Comparison of ENCODE assay signal across 8 mouse cellular contexts in genomic region chr11:24305145-24305553, GRCm38 (mm10).
A peak's percentile ranks its signal among the peaks of the same experiment; 100 is the strongest.
DNase-seq lines count a peak whose midpoint lies in the region; ATAC-seq and TF ChIP-seq lines count a peak whose summit lies in the region.

No protein-coding gene starts in this region.

- 2% methylated on average over 17 of the region's 17 CpGs for WGBS in kidney, embryonic 14.5 days
- WGBS in forebrain, embryonic 10.5 days: under 1% methylated on average over 17 of the region's 17 CpGs
- WGBS in intestine, embryonic 16.5 days: 9% methylated on average over 17 of the region's 17 CpGs
- WGBS in midbrain, embryonic 13.5 days: 1% methylated on average over 17 of the region's 17 CpGs

- H3K27me3 ChIP-seq in kidney, embryonic 14.5 days (ENCODE audit: control insufficient read depth, insufficient read depth, low read length): peaks cover 5% of the 10 kb centered on the region
- H3K27me3 ChIP-seq in forebrain, embryonic 10.5 days (ENCODE audit: poor library complexity, severe bottlenecking): peaks cover 20% of the 10 kb centered on the region
- H3K27me3 ChIP-seq in intestine, embryonic 16.5 days (replicated peaks; ENCODE audit: control insufficient read depth, insufficient read depth, low read length): no peaks in the 10 kb centered on the region
- H3K27me3 ChIP-seq in midbrain, embryonic 13.5 days: peaks cover 5% of the 10 kb centered on the region; the same call in 1 of the 2 replicates

- H3K36me3 ChIP-seq in kidney, embryonic 14.5 days (ENCODE audit: control insufficient read depth, insufficient read depth, low read length): no peaks in the 10 kb centered on the region
- no peaks in the 10 kb centered on the region for H3K36me3 ChIP-seq in ES-E14 (ENCODE audit: control insufficient read depth, insufficient read depth, low read length, poor library complexity, severe bottlenecking)
- H3K36me3 ChIP-seq in forebrain, embryonic 10.5 days (replicated peaks): no peaks in the 10 kb centered on the region
- H3K36me3 ChIP-seq in intestine, embryonic 16.5 days (ENCODE audit: control insufficient read depth, insufficient read depth, low read length): no peaks in the 10 kb centered on the region
- no peaks in the 10 kb centered on the region for H3K36me3 ChIP-seq in midbrain, embryonic 13.5 days

- in situ Hi-C loops in ES-E14 (cut with MboI; ENCODE audit: low sequenced_read_pairs in 2 of 2, unreplicated experiment in 2 of 2): no loop called here

- intact Hi-C loops in gastrocnemius, postnatal 36 days (cut with DNase I): no loop called here

- H3K9ac ChIP-seq in kidney, embryonic 14.5 days (ENCODE audit: low read depth, low read length): peak overlapping the region; percentile 37; the same call in 1 of the 2 replicates
- no peak overlapping the region for H3K9ac ChIP-seq in ES-E14 (ENCODE audit: insufficient read depth, low read depth, low read length, poor library complexity, severe bottlenecking)
- no peak overlapping the region; the same call in 1 of the 2 replicates for H3K9ac ChIP-seq in intestine, embryonic 16.5 days (ENCODE audit: low read depth, low read length)
- H3K9ac ChIP-seq in midbrain, embryonic 13.5 days (replicated peaks): peak overlapping the region; percentile 26; the same call in 1 of the 2 replicates

- H3K4me3 ChIP-seq in kidney, embryonic 14.5 days (ENCODE audit: low read length): peak overlapping the region; percentile 34
- H3K4me3 ChIP-seq in ES-E14 (ENCODE audit: insufficient read depth in 1 of 2, low read depth in 1 of 2, low read length in 2 of 2, poor library complexity in 1 of 2, severe bottlenecking in 1 of 2): peak overlapping the region; percentile 4 to 65; a peak in 3 of 4 replicates
- H3K4me3 ChIP-seq in forebrain, embryonic 10.5 days: peak overlapping the region; percentile 50
- peak overlapping the region; percentile 47 for H3K4me3 ChIP-seq in intestine, embryonic 16.5 days (ENCODE audit: low read length)
- H3K4me3 ChIP-seq in midbrain, embryonic 13.5 days (replicated peaks): peak overlapping the region; percentile 27

- peak; percentile 79 for ATAC-seq in kidney, embryonic 14.5 days (ENCODE audit: low FRiP score, low TSS enrichment)
- peak; percentile 71 for ATAC-seq in intestine, embryonic 16.5 days
- peak; percentile 93 for ATAC-seq in midbrain, embryonic 13.5 days

- no peak for DNase-seq in kidney, adult 9 months
- peak; percentile 27 for DNase-seq in ES-E14 (ENCODE audit: low read depth, low spot score)
- peak; percentile 72 for DNase-seq in forebrain, embryonic 10.5 days (ENCODE audit: extremely low spot score, low spot score)
- no peak for DNase-seq in gastrocnemius, postnatal 36 days
- DNase-seq in frontal cortex, postnatal 25 days (ENCODE audit: low spot score in 2 of 2): no peak

- peak overlapping the region; percentile 75 for H3K4me2 ChIP-seq in kidney, embryonic 14.5 days (replicated peaks; ENCODE audit: low read depth, low read length)
- H3K4me2 ChIP-seq in intestine, embryonic 16.5 days (ENCODE audit: low read depth, low read length): peak overlapping the region; percentile 65
- peak overlapping the region; percentile 51 for H3K4me2 ChIP-seq in midbrain, embryonic 13.5 days (replicated peaks)

- H3K4me1 ChIP-seq in kidney, embryonic 14.5 days (ENCODE audit: control insufficient read depth, insufficient read depth, low read length): 0 out of 2 replicates have a peak, but pooled peaks cover 3% of the 10 kb centered on the region
- H3K4me1 ChIP-seq in ES-E14 (ENCODE audit: control insufficient read depth in 2 of 2, insufficient read depth in 2 of 2, low read length in 2 of 2, poor library complexity in 1 of 2): peaks cover 0 to 8% of the 10 kb centered on the region in 2 experiments; a peak in 1 of 4 replicates
- H3K4me1 ChIP-seq in forebrain, embryonic 10.5 days: peaks cover 45% of the 10 kb centered on the region
- H3K4me1 ChIP-seq in intestine, embryonic 16.5 days (ENCODE audit: control insufficient read depth, insufficient read depth, low read length): peaks cover 20% of the 10 kb centered on the region
- peaks cover 28% of the 10 kb centered on the region for H3K4me1 ChIP-seq in midbrain, embryonic 13.5 days (replicated peaks)

- H3K9me3 ChIP-seq in kidney, embryonic 14.5 days (ENCODE audit: control insufficient read depth, low read length): no peaks in the 10 kb centered on the region
- H3K9me3 ChIP-seq in ES-E14 (ENCODE audit: control insufficient read depth, insufficient read depth, low read depth, low read length): no peaks in the 10 kb centered on the region
- H3K9me3 ChIP-seq in forebrain, embryonic 10.5 days: no peaks in the 10 kb centered on the region
- no peaks in the 10 kb centered on the region for H3K9me3 ChIP-seq in intestine, embryonic 16.5 days (ENCODE audit: control insufficient read depth, low read length)
- H3K9me3 ChIP-seq in midbrain, embryonic 13.5 days: no peaks in the 10 kb centered on the region

- no peak overlapping the region for H3K27ac ChIP-seq in kidney, embryonic 14.5 days (ENCODE audit: low read depth, low read length)
- H3K27ac ChIP-seq in ES-E14 (ENCODE audit: insufficient read depth, low read depth, low read length, poor library complexity, severe bottlenecking): no peak overlapping the region
- H3K27ac ChIP-seq in forebrain, embryonic 10.5 days: peak overlapping the region; percentile 75
- no peak overlapping the region for H3K27ac ChIP-seq in intestine, embryonic 16.5 days (ENCODE audit: low read length)
- no peak overlapping the region for H3K27ac ChIP-seq in midbrain, embryonic 13.5 days

TF ChIP-seq in ES-E14, 5 proteins besides CTCF, POLR2A, EP300 and RAD21:
- no peak for TF ChIP-seq CHD2 (IDR thresholded peaks at IDR 0.05; ENCODE audit: low read depth, low read length)
- TF ChIP-seq ZNF384 (IDR thresholded peaks at IDR 0.05; ENCODE audit: low read depth, low read length): no peak
- no peak for TF ChIP-seq HCFC1 (IDR thresholded peaks at IDR 0.05; ENCODE audit: borderline replicate concordance, insufficient read depth, low read length)
- TF ChIP-seq ZC3H11A (IDR thresholded peaks at IDR 0.05; ENCODE audit: borderline replicate concordance, low read depth, low read length): no peak
- TF ChIP-seq MAFK (IDR thresholded peaks at IDR 0.05; ENCODE audit: insufficient read depth, low read depth, low read length): no peak

Comparison
In these comparisons a context has a peak if more than half of its experiments do, and no peak if none do; other contexts are left out.
1. H3K9ac ChIP-seq: peak in kidney, embryonic 14.5 days (single experiment) and midbrain, embryonic 13.5 days (single experiment); none in ES-E14 (single experiment) and intestine, embryonic 16.5 days (single experiment).
2. DNase-seq: peak in ES-E14 (single experiment) and forebrain, embryonic 10.5 days (single experiment); none in kidney, adult 9 months (single experiment), gastrocnemius, postnatal 36 days (0 of 2) and frontal cortex, postnatal 25 days (0 of 2).
3. Peak in every context shown above with its lines, with median percentiles within 50 percentile points of each other: ATAC-seq, H3K4me2 ChIP-seq and H3K4me3 ChIP-seq.